Mouse (Mus musculus): ENCODE data around the gene Lrp2bp.

The Lrp2bp gene

DNA sequence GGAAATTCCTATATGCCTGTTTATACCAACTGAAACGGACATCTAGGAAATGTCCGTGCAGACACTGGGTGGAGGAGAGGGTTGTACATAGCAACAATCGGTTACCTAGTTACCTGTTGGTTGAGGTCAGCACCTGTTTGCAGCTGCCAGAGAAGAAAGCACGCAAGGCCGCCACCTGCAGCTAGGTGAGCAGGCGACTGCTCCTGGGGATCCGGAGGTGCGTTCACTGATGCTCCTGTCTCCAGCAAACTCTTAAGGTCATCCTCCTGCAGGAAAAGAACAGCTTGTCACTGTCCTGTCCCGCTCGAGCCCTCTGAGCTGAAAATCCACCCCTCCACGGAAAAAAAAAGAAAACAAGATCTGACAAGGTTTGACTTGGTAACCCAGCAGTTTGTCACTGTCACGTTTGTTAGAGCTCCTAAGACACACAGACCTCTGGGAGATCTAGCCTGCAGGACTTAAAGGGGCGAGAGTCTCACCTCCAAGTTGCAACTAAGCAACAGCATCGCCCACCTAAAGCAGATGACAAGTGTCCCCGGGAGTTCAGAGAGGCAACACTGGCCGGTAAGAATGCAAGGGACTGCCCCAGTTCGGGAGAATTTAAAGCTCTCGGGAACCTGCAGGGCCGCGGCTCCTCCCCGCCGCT lies at the start of gene Lrp2bp:
Gene Lrp2bp (plus strand): TSS at position 166 of the 646 bp plus-strand sequence.
- no peak for DNase-seq (ENCODE audit: low read depth, low spot score)

DNA sequence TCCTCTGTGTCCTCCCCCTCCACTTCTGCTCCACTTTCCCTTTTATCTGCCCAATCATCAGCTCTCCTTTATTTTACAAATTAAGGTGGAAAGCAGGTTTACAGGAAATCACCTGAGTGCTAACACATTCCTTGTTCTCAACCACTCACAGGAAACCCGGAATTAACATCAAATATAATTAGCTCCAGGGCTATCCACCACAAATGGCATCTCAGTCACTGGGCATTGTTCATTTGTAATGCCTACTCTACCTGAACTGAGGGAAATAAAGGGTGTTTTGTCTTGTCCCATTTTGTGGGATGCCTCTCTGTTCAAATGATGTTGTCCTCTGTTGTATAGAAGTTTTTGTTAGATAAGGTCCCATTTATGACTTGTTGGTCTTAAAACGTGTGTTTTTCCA lies 48.5 kb upstream of the Lrp2bp start:
- DNase-seq (ENCODE audit: low read depth, low spot score): no peak

DNA sequence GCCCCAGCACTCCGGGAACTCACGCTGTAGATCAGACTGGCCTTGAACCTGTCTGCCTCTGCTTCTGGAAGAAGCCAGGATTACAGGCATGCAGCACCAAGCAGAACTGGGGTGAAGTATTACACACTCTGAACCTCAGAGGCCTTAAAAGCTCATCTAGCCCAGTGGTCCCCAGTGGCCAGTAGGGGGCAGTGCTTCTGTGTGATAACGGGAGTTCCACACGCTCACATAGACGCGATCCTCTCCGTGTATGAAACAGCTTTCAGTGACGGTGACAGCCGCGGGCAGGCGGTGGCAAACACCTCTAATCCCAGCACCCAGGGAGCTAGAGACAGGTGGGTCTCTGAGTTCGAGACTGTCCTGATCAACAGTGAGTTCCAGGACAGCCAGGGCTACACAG lies 28.2 kb upstream of the Lrp2bp start:
- no peak for DNase-seq (ENCODE audit: low read depth, low spot score)

- DNase-seq (ENCODE audit: low read depth, low spot score): no peak
Measured at GRCm38 (mm10) chr8:45973988-45974505, 25.1 kb upstream of the Lrp2bp start.

DNA sequence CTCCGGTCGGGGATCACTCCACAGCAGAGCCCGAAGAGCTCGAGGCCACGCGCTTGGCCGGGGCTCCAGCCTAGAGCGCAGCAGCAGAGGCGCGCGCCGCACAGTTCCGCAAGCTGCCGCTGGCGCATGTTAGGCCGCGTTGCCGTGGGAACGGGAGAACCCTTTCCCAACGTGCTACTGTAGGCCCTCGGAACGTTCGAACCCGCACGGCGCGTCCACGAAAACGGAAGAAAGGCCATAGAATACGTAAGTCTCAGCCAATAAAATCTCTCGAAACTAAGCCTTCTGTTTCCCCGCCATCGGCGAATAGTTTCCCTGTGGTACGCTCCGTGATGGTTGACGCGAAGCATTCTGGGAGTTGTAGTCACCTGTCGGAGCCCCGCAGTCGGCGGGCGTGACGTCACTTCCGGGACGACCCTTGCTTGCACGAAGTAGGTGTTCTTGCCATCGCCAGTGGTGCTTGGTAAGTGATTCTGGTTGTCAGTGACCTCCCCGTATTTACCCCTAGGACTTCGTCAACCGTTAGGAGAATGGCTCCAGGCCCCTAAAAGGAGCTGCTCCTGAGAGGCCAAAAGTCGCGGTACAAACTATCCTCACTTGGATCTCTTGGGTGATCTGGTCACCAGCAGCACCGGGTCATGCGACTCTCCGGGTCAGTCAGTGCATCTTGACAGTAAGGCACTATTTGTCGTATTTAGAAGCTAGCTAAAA lies 23.8 kb upstream of the Lrp2bp start, which contains the start of the genes 1700029J07Rik and Ufsp2:
Gene 1700029J07Rik (minus strand): TSS at position 127 of the 711 bp plus-strand sequence.
Gene Ufsp2 (plus strand): TSS at position 403 of the 711 bp plus-strand sequence.
- peak; percentile 99 for DNase-seq (ENCODE audit: low read depth, low spot score)

- DNase-seq (ENCODE audit: low read depth, low spot score): no peak
Measured at GRCm38 (mm10) chr8:45975837-45976468, 23.1 kb upstream of the Lrp2bp start.

DNA sequence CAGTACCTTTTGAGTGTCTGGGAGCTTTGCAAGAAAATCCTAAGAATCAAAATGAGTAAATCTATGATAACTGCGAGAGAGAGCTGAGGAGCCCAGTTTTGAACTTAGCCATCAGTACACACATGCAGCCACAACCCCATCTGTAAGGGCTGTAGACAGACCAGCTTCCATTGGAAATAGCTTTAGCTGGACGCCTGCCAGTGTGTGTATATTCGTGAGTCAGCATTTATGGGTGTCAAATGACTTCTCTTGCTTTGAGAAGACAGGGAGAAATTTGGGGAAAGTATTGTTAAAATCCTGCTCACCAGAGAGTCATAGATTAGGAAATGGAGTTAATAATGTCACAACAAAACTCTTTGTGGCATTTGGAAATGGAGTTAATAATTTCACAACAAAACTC lies 12.4 kb upstream of the Lrp2bp start:
- no peak for DNase-seq (ENCODE audit: low read depth, low spot score)

- DNase-seq (ENCODE audit: low read depth, low spot score): no peak
Measured at GRCm38 (mm10) chr8:45988189-45988588, 10.9 kb upstream of the Lrp2bp start.

- DNase-seq (ENCODE audit: low read depth, low spot score): no peak
Measured at GRCm38 (mm10) chr8:45990631-45991310, 8.3 kb upstream of the Lrp2bp start.

- no peak for DNase-seq (ENCODE audit: low read depth, low spot score)
Measured at GRCm38 (mm10) chr8:45994111-45994510, 5.0 kb upstream of the Lrp2bp start.

- DNase-seq (ENCODE audit: low read depth, low spot score): no peak
Measured at GRCm38 (mm10) chr8:45995576-45995975, 3.5 kb upstream of the Lrp2bp start.

DNA sequence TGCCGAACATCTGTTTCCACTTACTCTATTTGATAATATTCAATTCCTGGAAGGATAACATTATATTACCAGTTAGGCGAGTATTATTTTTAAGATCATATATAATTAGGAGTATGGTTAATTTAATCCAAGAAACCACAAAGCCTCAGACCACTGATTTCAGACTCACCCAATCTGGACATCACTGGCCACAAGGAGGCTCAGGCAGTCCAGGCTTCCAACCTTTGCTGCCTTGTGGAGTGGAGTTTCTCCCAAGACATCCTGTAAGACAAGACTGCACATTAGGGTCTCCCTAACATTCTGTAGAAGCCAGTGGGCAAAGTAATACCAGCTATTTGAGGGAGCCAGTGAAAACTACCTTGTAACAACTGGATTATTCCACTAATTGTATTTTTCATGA lies 875 bp upstream of the Lrp2bp start:
- no peak for DNase-seq (ENCODE audit: low read depth, low spot score)

GRCm38 (mm10) chr8:45999784-46000705 lies 942 bp downstream of the Lrp2bp start:
- DNase-seq (ENCODE audit: low read depth, low spot score): peak; percentile 94

DNA sequence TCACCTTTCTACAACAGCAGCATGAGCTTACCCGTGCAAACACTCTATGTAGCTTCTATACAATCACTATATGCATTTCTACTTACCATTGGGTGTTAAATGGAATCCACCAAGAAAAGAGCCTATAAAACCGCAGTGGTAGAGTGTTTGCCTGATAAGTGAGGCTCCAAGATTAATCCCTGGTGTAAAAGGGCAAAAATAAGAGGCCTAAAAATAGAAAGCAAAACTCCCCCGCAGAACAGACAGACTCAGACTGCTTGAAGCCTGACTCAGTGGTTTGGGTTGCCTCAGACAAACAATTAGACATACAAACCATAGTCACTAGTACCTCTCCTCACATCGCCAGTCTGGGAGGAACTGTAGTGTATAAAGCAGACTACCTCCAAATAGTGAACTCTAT lies 6.5 kb downstream of the Lrp2bp start, which contains the start of gene Ankrd37:
Gene Ankrd37 (minus strand): TSS at position 112 of the 400 bp plus-strand sequence.
- DNase-seq (ENCODE audit: low read depth, low spot score): no peak

- no peak for DNase-seq (ENCODE audit: low read depth, low spot score)
Measured at GRCm38 (mm10) chr8:46007050-46007672, 8.1 kb downstream of the Lrp2bp start.

DNA sequence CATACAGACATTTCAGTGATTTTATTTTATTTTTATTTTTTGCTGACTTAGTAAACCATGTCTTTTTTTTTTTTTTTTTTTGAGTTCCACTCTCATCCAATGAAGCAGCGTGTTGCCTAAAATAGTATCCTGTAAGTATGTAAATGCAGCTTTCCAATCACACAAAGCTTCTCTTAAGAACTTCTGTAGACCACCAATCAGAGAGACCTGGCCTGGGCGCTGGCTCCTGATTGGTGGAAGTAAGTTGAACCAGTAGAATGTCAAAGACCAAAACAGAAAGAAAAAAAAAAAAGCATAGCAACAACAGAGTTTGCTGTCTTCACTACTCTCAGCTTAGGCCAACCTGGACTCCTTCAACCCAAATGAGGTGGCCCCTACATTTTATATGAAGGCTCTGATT lies 11.2 kb downstream of the Lrp2bp start:
- DNase-seq (ENCODE audit: low read depth, low spot score): no peak

DNA sequence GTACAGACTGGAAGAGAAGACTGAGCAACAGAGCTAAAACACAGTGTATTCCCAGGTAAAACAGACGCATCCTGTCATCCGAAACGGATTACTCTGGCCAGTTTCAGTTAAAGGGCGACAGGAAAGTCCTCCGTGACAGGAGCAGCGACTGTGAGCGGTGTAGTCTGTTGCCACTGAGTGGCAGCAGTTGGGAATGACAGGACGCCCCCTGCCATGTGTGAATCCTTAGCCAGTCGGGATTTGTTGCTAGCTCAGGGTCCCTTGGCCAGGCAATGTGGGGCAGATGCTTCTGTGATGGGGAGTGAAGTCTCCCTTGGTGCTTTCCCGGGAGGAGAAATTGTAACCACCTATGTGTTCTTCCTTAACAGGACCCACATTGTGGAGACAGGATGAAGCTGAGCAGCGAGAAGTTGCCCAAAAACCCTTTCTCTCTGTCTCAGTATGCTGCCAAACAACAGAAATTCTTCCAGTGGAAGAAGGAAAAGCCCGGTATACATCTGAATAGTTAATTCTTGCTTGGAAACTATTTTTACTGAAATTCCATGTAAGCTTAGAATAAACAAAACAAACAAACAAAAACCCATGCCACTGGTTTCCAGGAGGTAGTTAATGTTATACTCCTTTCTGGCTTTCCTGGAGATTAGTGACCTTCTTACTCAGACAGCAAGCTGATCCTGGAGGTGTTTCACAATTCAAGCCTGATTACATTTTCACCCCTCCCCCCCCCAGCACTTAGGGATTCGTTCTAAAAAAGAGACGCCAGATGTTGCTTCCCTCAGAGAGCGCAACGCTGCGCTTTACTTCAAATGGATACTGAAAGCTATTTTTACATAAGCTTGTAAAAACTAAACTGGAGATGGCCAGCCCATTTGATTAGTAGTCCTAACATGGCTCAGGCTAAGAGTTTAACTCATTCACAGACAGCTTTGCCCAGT lies 11.9 kb downstream of the Lrp2bp start:
- no peak for DNase-seq (ENCODE audit: low read depth, low spot score)

DNA sequence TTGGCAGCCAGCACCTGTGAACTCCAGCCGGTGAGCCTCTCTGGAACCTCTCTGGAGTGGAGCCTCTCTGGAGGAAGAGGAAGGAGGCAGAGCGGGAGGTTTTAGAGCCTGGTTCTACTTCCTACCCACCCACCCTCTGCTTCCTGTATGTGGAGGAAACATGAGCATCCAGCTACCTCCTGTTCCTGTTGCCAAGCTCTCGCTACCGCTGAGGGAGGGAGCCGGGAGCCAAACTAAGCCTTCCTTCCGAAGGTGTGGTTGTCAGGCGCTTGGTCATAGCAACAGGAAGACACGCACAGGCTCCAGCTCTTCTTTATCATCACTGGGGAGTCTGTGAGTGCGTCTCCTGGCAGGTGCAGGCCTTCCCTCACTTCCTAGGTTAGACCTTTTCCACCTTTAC lies 23.1 kb downstream of the Lrp2bp start:
- no peak for DNase-seq (ENCODE audit: low read depth, low spot score)

GRCm38 (mm10) chr8:46022758-46023157 lies 23.7 kb downstream of the Lrp2bp start:
- no peak for DNase-seq (ENCODE audit: low read depth, low spot score)
